12 mouse cellular contexts compared by ENCODE assay signal in the genomic region with DNA sequence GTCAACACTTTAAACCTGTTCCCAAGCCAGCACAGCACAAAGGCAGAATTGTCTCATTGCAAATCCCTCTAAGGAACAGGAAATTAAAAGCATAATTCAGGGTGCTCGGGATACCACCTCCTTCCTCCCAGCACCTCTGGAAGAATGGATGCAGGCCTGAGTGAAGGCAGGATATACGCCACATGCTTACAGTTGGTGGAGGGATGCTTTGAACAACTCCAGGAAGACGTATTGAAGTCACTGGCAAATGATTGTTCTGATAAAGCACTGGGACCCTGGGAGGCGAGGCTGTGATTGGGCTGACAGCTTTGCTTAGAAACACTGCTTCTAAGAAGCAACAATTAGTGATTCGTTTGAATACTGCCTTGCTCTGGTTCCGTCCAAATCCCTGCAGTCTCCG.
"Had no signal": no experiment of that assay in that cellular context is flagged by ENCODE, and none has a peak within 500 bp of the region (broad histone marks: within the 10 kb centered on the region; RNA-seq: fewer than 3 reads in every experiment).

No protein-coding gene starts in this region.

- DNase-seq: kidney, adult 18-20 months; kidney, postnatal 10 days; kidney, postnatal 4 days; liver; liver, embryonic 13.5 days; liver, postnatal 0 days; thymus, postnatal 4 days had no signal

- H3K9me3 ChIP-seq: intestine, embryonic 15.5 days; liver, embryonic 13.5 days; midbrain, embryonic 13.5 days; neural tube, embryonic 12.5 days had no signal

- H3K4me2 ChIP-seq: intestine, embryonic 15.5 days; liver, embryonic 13.5 days; midbrain, embryonic 13.5 days; neural tube, embryonic 12.5 days had no signal

- ATAC-seq: liver, postnatal 0 days; midbrain, embryonic 13.5 days had no signal

- H3K27ac ChIP-seq: intestine, embryonic 15.5 days; left cerebral cortex, adult 2 months; liver, embryonic 13.5 days; neural tube, embryonic 12.5 days; stomach, postnatal 0 days had no signal

- H3K36me3 ChIP-seq: intestine, embryonic 15.5 days; liver, embryonic 13.5 days; midbrain, embryonic 13.5 days; neural tube, embryonic 12.5 days had no signal

- H3K9ac ChIP-seq: intestine, embryonic 15.5 days; liver, embryonic 13.5 days; liver, postnatal 0 days; midbrain, embryonic 13.5 days; neural tube, embryonic 12.5 days had no signal

- H3K27me3 ChIP-seq: intestine, embryonic 15.5 days; liver, embryonic 13.5 days; midbrain, embryonic 13.5 days; neural tube, embryonic 12.5 days had no signal

- H3K4me3 ChIP-seq: intestine, embryonic 15.5 days; left cerebral cortex, adult 2 months; liver, embryonic 13.5 days; midbrain, embryonic 13.5 days; neural tube, embryonic 12.5 days had no signal

- H3K4me1 ChIP-seq: neural tube, embryonic 12.5 days had no signal
